Mouse (Mus musculus) megakaryocyte, adult 5-6 weeks (primary cell): ENCODE results near the gene Atp5mpl. TPM values are rescaled to one million over a fixed set of nuclear protein-coding genes. Genes with fewer than 3 reads are reported as not detected.

Experiments
- ATAC-seq: 2 replicates; pipeline ENCODE4 v1.8.0; 2016; ENCODE audit warnings: mild to moderate bottlenecking, inconsistent platforms; ENCODE audit not compliant: poor library complexity, severe bottlenecking
- total RNA-seq, 2 experiments: library from RNA; stranded (forward) in 1 of 2; stranded (reverse) in 1 of 2; fragments of 153-499, 151-499 nt in 1 of 2; fragments of 221-1000, 200-1000 nt in 1 of 2; gene quantifications; 2 replicates each; pipeline versions ENCODE4 v1.2.3 to v1.2.4; 2015 to 2017

Gene Atp5mpl
- total RNA-seq, 2 experiments from 2014 or later, result 371 to 630 TPM

DNA sequence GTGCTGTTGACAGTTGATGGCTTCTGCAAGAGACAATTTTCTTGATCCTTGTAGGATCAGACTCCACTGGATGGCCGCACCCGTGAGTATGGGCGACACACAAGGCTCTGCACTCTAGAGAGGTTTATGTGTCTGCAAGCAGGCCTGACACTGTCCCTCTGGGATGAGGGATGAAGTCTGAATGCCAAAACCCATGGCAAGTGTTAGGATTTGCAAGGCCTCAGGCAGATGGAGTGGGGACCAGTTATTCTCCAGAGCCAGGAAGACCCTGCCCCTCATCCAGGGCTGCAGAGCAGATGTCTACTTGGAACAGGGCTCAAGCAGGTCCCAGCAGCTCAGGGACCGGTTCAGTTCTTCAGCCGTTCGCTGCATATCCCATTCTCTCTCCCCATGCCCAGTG lies 51.0 kb downstream of the Atp5mpl start:
- ATAC-seq, result no peak

DNA sequence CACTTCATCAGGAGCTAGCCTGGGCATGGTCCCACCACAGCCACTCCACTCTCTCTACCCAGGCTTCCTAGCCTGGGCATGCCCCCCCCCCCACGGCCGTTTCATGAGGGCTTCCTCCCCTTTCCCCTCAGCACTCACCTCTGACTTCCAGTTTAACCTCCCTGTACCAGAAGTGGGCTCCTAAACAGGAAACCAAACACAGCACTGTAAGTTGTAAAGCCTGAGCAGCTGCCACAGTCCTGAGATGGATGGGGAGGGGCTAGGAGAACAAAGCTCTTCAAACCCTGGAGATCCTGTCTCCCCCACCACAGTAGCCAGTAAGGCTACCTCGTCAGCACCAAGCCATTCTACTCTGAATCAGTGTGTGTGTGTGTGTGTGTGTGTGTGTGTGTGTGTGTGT lies 52.7 kb downstream of the Atp5mpl start:
- ATAC-seq, result no peak; the same call in 1 of the 2 replicates

GRCm38 (mm10) chr12:111912802-111913201 lies 54.0 kb downstream of the Atp5mpl start:
- ATAC-seq, result no peak

DNA sequence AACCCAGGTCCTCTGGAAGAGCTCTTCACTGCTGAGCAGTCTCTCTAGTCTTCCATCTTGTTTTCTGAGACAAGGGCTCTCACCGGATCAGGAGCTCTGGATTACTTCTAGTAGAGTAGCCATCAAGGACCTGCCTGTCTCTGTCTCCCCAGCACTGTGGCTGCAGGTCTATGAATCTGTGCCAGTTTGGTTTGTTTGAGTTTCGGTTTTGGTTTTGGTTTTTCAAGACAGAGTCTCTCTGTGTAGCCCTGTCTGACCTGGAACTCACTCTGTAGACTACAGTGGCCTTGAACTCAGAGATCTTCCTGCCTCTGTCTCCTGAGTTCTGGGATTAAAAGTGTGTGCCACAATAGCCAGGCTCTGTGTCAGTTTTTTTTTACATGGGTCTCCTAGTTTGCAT lies 55.0 kb downstream of the Atp5mpl start:
- no peak for ATAC-seq

Other genes starting within 250 kb of the Atp5mpl start
- 36.3 and 36.7 TPM in 2 replicates for gene Klc1, start 208.1 kb downstream of the Atp5mpl start, total RNA-seq (2015)
- gene Klc1, start 208.1 kb downstream of the Atp5mpl start, total RNA-seq (2017), result 72.7 and 83.1 TPM in 2 replicates
- gene Xrcc3, start 153.1 kb downstream of the Atp5mpl start, total RNA-seq (2015), result 3.7 and 4.6 TPM in 2 replicates
- 3.2 and 3.3 TPM in 2 replicates for gene Xrcc3, start 153.1 kb downstream of the Atp5mpl start, total RNA-seq (2017)
- 10.5 and 14.8 TPM in 2 replicates for gene Zfyve21, start 152.8 kb downstream of the Atp5mpl start, total RNA-seq (2015)
- 7.4 and 11.0 TPM in 2 replicates for gene Zfyve21, start 152.8 kb downstream of the Atp5mpl start, total RNA-seq (2017)
- gene Ppp1r13b, start 58.9 kb downstream of the Atp5mpl start, total RNA-seq (2015), result 3.8 and 6.9 TPM in 2 replicates
- 2.8 and 3.3 TPM in 2 replicates for gene Ppp1r13b, start 58.9 kb downstream of the Atp5mpl start, total RNA-seq (2017)
- 0.07 TPM in 1 of 2 replicates, not detected in the other for gene Tdrd9, start 4.6 kb upstream of the Atp5mpl start, total RNA-seq (2015)
- not detected in 2 replicates for gene Tdrd9, start 4.6 kb upstream of the Atp5mpl start, total RNA-seq (2017)
- not detected in 2 replicates for gene Rd3l, start 14.3 kb upstream of the Atp5mpl start, total RNA-seq (2015)
- gene Rd3l, start 14.3 kb upstream of the Atp5mpl start, total RNA-seq (2017), result not detected in 2 replicates
- not detected in 2 replicates for gene Aspg, start 139.7 kb upstream of the Atp5mpl start, total RNA-seq (2015)
- gene Aspg, start 139.7 kb upstream of the Atp5mpl start, total RNA-seq (2017), result not detected in 2 replicates
- gene Kif26a, start 179.2 kb upstream of the Atp5mpl start, total RNA-seq (2015), result not detected in 2 replicates
- gene Kif26a, start 179.2 kb upstream of the Atp5mpl start, total RNA-seq (2017), result not detected in 2 replicates